Mouse (Mus musculus): ENCODE results near the gene Prpf8. TPM values are rescaled to one million over a fixed set of nuclear protein-coding genes. Genes with fewer than 3 reads are reported as not detected.
A peak's percentile ranks its signal among the peaks of the same experiment; 100 is the strongest.

Gene Prpf8
- polyA plus RNA-seq, 1 experiment = 142 TPM

DNA sequence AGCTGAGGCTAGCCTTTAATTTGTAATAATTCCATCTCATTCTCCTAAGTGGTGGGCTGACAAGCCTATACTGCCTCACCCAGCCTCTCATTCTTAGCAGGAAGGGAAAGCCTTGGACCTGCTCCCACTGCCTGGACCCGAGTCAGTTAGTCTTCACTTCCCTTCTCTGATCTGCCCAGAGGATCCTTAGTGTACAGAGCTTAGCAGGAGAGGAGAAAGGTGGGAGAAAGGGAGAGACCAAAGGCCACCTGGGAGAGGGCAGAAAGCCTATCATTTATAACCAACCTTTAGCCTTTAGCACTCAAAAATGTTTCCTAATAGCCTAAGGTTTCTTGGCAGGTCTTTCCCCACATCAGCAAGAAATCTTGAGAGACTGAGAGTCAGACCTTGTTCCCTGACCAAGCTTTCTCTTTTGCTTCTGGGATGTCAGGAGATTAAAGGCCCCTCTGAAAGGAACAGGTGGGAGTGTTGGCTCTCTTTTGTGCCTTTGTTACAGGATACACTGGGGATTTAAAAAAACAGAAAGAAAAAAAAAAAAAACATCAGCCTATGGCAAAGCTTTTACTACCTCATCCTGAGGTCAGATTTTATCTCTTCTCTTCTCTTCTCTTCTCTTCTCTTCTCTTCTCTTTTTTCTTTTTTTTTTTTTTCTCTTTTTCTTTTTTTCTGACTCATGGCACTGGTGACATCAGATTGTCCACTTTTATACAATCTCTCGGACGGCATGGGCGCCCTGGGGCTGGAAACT, 47.8 kb downstream of the Prpf8 start:
- Histone ChIP-seq H3K4me1 (replicated peaks; ENCODE audit: control insufficient read depth, insufficient read depth, low read length) (peaks cover 48% of the 10 kb centered on the region), H3K27me3 (ENCODE audit: control insufficient read depth, insufficient read depth, low read length) (no peaks in the 10 kb centered on the region), H3K4me3 (ENCODE audit: control insufficient read depth, insufficient read depth, low read length) (peak overlapping the region; percentile 34), H3K36me3 (ENCODE audit: control insufficient read depth, insufficient read depth, low read length) (no peaks in the 10 kb centered on the region), H3K27ac (ENCODE audit: control insufficient read depth, insufficient read depth, low read length) (peak overlapping the region; percentile 97)
- 33% methylated on average over 4 of the region's 4 CpGs for WGBS
- no peak for DNase-seq
- TF ChIP-seq POLR2A (IDR thresholded peaks at IDR 0.05; ENCODE audit: control insufficient read depth, extremely low read depth, insufficient read depth, low read length, poor library complexity) (no peak), CTCF (IDR thresholded peaks at IDR 0.05; ENCODE audit: borderline replicate concordance, control insufficient read depth, extremely low read depth, insufficient read depth, low read length, poor library complexity) (no peak)

DNA sequence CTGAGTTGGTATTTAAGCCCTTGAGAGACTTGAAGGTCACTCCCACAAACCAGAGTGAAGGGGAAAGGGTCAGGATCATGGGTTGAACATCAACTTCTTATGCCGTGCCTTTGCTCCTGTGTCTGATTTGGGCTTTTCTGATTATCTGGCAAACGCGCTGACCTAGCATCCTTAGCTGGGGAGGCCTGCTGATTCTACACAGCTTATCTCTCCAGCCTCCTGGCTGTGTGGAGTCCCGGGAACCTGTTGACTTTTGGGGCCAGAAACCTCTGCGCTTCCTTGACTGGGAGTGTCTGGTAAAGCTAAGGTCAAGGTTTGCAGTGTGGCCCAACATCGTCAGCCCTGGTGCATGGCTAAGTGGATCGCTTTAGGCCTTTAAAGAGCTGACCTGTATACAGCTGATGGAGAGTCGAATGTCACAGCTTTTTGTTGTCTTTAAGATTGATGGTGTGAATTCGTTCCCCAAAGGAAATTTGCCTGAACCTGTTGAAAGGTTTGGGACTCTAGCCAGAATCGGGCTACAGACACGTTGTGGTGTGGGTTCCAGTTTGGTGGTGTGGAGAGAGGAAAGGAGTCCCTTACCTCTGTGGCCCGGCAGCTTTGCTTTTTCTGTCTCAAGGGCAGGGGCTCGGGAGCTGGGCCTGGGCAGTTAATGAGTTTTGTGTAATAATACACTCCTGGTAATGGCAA, 48.6 kb downstream of the Prpf8 start:
- Histone ChIP-seq H3K27me3 (ENCODE audit: control insufficient read depth, insufficient read depth, low read length) (no peaks in the 10 kb centered on the region), H3K36me3 (ENCODE audit: control insufficient read depth, insufficient read depth, low read length) (no peaks in the 10 kb centered on the region), H3K4me1 (replicated peaks; ENCODE audit: control insufficient read depth, insufficient read depth, low read length) (peaks cover 51% of the 10 kb centered on the region), H3K4me3 (ENCODE audit: control insufficient read depth, insufficient read depth, low read length) (peak overlapping the region; percentile 34), H3K27ac (ENCODE audit: control insufficient read depth, insufficient read depth, low read length) (peak overlapping the region; percentile 55)
- no peak for DNase-seq
- WGBS = 64% methylated on average over 13 of the region's 13 CpGs
- TF ChIP-seq CTCF (IDR thresholded peaks at IDR 0.05; ENCODE audit: borderline replicate concordance, control insufficient read depth, extremely low read depth, insufficient read depth, low read length, poor library complexity) (no peak), POLR2A (IDR thresholded peaks at IDR 0.05; ENCODE audit: control insufficient read depth, extremely low read depth, insufficient read depth, low read length, poor library complexity) (no peak)

DNA sequence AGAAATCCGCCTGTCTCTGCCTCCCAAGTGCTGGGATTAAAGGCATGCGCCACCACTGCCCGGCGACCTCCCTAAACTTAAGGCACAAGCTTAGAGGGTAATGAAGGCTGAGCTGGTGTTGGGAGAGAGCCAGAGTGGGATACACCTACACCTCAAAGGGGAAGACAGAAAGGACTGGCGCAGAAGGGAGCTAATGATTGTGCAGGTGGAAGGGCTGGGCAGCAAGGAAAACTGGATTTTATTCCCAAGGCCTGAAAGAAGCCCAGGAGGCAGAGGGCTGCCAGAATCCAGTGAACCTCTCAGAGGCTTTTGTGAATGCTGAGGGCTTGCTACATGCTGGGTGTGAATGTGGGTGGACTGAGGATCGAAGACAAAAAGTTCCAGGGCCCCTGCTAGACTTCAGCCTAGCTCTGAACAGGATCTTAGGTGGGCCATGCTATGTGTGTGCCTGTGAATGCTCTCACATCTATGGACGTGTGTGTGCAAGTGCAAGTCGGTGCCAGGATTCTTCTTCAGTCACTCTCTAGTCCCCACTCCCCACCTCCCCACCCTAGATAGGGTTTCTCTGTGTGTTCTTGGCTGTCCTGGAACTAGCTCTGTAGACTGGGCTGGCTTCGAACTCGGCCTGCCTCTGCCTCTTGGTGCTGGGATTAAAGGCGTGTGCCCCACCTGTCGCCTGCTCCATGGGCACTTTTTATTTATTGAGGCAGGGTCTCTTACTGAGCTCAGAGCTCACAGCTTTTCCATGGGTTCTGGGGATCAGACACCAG, 49.8 kb downstream of the Prpf8 start:
- DNase-seq = peak; percentile 26
- Histone ChIP-seq H3K36me3 (ENCODE audit: control insufficient read depth, insufficient read depth, low read length) (no peaks in the 10 kb centered on the region), H3K27ac (ENCODE audit: control insufficient read depth, insufficient read depth, low read length) (peak overlapping the region; percentile 96), H3K4me1 (replicated peaks; ENCODE audit: control insufficient read depth, insufficient read depth, low read length) (peaks cover 63% of the 10 kb centered on the region), H3K4me3 (ENCODE audit: control insufficient read depth, insufficient read depth, low read length) (peak overlapping the region; percentile 10), H3K27me3 (ENCODE audit: control insufficient read depth, insufficient read depth, low read length) (no peaks in the 10 kb centered on the region)
- 93% methylated on average over 12 of the region's 12 CpGs for WGBS
- TF ChIP-seq POLR2A (IDR thresholded peaks at IDR 0.05; ENCODE audit: control insufficient read depth, extremely low read depth, insufficient read depth, low read length, poor library complexity) = no peak
- no peak for TF ChIP-seq CTCF (IDR thresholded peaks at IDR 0.05; ENCODE audit: borderline replicate concordance, control insufficient read depth, extremely low read depth, insufficient read depth, low read length, poor library complexity)

DNA sequence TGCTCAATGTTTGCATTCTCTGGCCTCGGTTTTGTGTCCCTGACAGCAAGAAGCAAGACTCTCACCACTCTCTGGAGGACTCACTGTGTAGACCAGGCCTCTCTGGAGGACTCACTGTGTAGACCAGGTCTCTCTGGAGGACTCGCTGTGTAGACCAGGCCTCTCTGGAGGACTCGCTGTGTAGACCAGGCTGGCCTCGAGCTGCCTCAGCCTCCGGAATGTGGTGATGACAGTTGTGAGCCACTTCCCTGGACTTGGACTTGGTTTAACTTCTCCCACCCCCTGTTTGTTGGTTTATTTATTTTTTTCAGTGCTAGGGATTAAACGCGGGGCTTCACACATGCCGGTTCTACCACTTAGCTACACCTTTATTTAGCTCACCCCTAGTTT, 50.4 kb downstream of the Prpf8 start:
- WGBS = 81% methylated on average over 8 of the region's 8 CpGs
- Histone ChIP-seq H3K4me1 (replicated peaks; ENCODE audit: control insufficient read depth, insufficient read depth, low read length) (peaks cover 69% of the 10 kb centered on the region), H3K4me3 (ENCODE audit: control insufficient read depth, insufficient read depth, low read length) (peak overlapping the region; percentile 10), H3K27ac (ENCODE audit: control insufficient read depth, insufficient read depth, low read length) (peak overlapping the region; percentile 96), H3K27me3 (ENCODE audit: control insufficient read depth, insufficient read depth, low read length) (no peaks in the 10 kb centered on the region), H3K36me3 (ENCODE audit: control insufficient read depth, insufficient read depth, low read length) (no peaks in the 10 kb centered on the region)
- TF ChIP-seq POLR2A (IDR thresholded peaks at IDR 0.05; ENCODE audit: control insufficient read depth, extremely low read depth, insufficient read depth, low read length, poor library complexity) (no peak), CTCF (IDR thresholded peaks at IDR 0.05; ENCODE audit: borderline replicate concordance, control insufficient read depth, extremely low read depth, insufficient read depth, low read length, poor library complexity) (no peak)
- DNase-seq = peak; percentile 25

DNA sequence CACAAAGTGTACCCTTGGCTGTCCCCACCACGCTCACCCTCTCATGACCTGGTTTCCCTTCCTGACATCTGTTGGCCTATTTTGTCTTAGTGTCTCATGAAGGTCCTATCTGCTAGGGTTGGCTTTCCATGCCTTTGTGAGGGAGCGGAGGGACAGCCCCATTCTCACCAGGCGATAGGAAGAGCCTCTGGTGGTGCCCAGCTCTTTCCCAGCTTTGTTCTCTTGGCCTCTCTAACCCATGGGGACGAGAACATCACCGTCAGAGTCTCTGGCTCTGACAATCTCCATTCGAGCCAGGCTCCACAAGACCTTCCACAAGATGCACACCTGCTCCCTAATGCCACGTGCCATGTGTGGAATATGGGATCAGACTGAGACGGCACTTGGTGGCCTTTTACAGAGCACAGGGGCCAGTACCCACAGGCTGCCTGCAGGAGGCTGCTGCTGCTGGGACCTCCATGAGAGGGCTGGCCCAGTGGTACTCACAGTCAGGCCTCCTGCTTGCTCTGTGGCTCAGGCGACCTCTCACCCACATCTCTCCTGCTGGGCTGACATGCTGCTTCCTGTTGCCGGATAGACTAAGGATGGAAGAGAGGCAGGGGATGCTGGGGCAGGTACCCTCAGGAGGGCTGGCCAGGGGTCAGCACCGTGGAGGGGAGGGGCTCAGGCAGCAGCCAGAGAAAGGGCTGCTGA, 51.0 kb downstream of the Prpf8 start:
- 0 out of 2 replicates have a peak, but pooled peaks have one; percentile 44 for TF ChIP-seq CTCF (IDR thresholded peaks at IDR 0.05; ENCODE audit: borderline replicate concordance, control insufficient read depth, extremely low read depth, insufficient read depth, low read length, poor library complexity)
- TF ChIP-seq POLR2A (IDR thresholded peaks at IDR 0.05; ENCODE audit: control insufficient read depth, extremely low read depth, insufficient read depth, low read length, poor library complexity) = peak; percentile 13; the same call in 1 of the 2 replicates
- peak; percentile 65 for DNase-seq
- 34% methylated on average over 11 of the region's 11 CpGs for WGBS
- peaks cover 75% of the 10 kb centered on the region for H3K4me1 ChIP-seq (replicated peaks; ENCODE audit: control insufficient read depth, insufficient read depth, low read length)
- peak overlapping the region; percentile 32 for H3K4me3 ChIP-seq (ENCODE audit: control insufficient read depth, insufficient read depth, low read length)
- no peaks in the 10 kb centered on the region for H3K36me3 ChIP-seq (ENCODE audit: control insufficient read depth, insufficient read depth, low read length)
- H3K27me3 ChIP-seq (ENCODE audit: control insufficient read depth, insufficient read depth, low read length) = no peaks in the 10 kb centered on the region
- H3K27ac ChIP-seq (ENCODE audit: control insufficient read depth, insufficient read depth, low read length) = peak overlapping the region; percentile 96

All from thymus, adult 2 months (tissue).